Mouse (Mus musculus): ENCODE measurements around the gene Zfp184. TPM values are rescaled to one million over a fixed set of nuclear protein-coding genes. Genes with fewer than 3 reads are reported as not detected.
"Not testable (repeated sequence)": the region's sequence is repeated elsewhere in the genome, so short reads cannot be mapped to it uniquely, and the experiment has no call there.

Zfp184 gene
- 25.4 and 29.2 TPM in 2 replicates for polyA plus RNA-seq (2015; fragmentation: Nextera tagmentation; extraction: Ambion mirVana)

DNA sequence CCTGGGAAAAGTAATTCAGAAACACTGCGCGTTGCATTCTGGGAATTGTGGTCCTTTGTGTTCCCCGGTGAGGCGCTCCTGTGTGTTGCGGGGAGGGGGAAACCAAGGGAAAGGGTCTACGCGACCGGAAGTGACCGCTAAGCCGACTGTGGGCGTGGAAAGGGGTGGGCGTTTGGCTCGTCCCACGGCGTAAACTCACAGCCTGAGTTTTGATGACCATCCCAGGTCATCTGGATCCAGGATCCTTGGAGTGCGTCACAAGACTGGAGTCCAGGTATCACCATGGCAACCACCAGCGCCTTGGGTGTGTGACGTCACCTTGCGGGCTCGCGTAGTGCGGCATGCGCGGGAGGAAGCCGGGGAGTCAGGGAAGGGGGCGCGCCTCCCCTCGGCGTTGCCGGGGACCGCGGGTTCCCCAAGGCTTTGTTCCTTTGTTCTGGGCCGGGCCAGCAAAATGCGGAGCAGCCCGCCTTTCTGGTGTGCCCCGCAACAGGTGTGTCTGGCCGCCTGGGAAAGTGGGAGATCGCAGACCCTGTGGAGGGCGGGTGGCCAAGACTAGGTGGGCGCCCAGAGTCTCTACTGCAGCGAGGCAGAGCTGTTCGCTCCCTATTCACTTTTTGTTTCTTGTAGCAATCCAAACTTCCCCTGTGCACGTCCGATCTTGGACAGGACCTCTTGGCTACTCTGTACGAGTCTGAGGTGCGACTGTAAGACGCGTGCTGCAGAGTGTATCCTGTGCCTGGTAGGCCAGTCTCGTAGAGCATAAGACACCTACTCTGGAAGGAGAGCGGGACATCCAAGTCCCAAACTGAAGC is at the start of gene Zfp184:
Zfp184 (plus strand) TSS at position 169 of the 815 bp plus-strand sequence.
- Histone ChIP-seq H3K4me2 (peak within 1 kb of the TSS; percentile 77), H3K4me1 (peaks cover 20% of the 10 kb centered on the region), H3K36me3 (ENCODE audit: poor library complexity, severe bottlenecking) (peaks cover 24% of the 10 kb centered on the region), H3K27me3 (no peaks in the 10 kb centered on the region), H3K27ac (peak within 1 kb of the TSS; percentile 86), H3K9ac (peak within 1 kb of the TSS; percentile 84), H3K4me3 (peak within 1 kb of the TSS; percentile 82), H3K9me3 (replicated peaks) (no peaks in the 10 kb centered on the region)
- WGBS, result under 1% methylated on average over 50 of the region's 50 CpGs
- peak; percentile 95 for ATAC-seq

DNA sequence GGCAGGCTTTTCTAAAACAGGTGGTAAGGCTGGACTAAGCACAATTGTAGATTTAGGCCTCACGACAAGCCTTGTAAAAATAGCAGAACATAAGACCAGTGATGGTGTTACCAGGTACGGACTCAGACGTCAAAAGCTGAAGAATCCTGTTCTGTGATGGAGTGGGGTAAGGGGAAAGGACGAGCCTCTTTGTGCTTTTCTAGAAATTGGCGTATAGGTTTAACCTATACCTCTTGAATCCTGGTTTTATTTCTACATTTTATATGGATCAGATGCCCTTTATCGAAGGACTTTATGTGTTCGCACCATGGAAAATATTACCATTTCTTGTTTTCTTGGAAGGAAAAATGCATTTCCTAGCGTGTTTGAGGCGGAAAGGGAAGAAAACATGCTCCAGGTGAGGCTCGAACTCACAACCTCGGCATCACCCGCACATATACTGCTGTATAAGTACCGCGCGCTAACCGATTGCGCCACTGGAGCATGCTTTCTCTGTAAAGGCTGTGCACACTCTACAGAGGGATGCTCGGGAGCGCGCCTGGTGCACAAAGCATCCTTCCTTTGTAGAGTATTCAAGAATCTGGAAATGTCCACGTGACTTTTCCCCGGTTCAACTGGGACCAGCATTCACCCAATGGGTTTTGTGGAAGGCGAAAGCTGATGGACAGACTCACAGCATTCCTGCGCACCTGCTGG is 48.2 kb upstream of the Zfp184 start:
- H3K9ac ChIP-seq, result peak overlapping the region; percentile 77
- WGBS, result 6% methylated on average over 24 of the region's 24 CpGs
- peak overlapping the region; percentile 62 for H3K4me2 ChIP-seq
- H3K4me3 ChIP-seq, result peak overlapping the region; percentile 61
- peak; percentile 99 for ATAC-seq
- H3K27me3 ChIP-seq, result 0 out of 2 replicates have a peak, but pooled peaks cover 3% of the 10 kb centered on the region
- no peaks in the 10 kb centered on the region for H3K9me3 ChIP-seq (replicated peaks)
- H3K4me1 ChIP-seq, result peaks cover 8% of the 10 kb centered on the region; the same call in 1 of the 2 replicates
- H3K27ac ChIP-seq, result peak overlapping the region; percentile 85
- no peaks in the 10 kb centered on the region for H3K36me3 ChIP-seq (ENCODE audit: poor library complexity, severe bottlenecking)

DNA sequence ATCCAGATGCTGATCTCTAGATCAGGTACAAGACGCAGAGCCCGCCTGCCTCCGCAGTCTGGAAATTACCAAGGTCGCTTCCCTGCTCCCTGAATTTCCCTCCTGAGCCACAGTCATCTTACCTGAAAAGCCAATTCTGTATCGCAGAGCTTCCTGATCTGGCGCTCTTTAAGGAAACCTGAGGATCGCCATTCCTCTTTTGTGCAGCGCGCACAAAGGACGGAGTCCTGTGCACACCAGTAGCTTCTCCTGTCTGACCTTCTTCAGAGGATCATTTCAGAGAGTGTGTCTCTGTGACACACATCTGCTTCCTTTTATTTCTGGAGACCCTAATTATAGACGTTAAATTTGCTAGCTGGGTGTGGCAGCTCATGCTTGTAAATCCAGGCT is 47.7 kb upstream of the Zfp184 start:
- WGBS, result under 1% methylated on average over 11 of the region's 11 CpGs

DNA sequence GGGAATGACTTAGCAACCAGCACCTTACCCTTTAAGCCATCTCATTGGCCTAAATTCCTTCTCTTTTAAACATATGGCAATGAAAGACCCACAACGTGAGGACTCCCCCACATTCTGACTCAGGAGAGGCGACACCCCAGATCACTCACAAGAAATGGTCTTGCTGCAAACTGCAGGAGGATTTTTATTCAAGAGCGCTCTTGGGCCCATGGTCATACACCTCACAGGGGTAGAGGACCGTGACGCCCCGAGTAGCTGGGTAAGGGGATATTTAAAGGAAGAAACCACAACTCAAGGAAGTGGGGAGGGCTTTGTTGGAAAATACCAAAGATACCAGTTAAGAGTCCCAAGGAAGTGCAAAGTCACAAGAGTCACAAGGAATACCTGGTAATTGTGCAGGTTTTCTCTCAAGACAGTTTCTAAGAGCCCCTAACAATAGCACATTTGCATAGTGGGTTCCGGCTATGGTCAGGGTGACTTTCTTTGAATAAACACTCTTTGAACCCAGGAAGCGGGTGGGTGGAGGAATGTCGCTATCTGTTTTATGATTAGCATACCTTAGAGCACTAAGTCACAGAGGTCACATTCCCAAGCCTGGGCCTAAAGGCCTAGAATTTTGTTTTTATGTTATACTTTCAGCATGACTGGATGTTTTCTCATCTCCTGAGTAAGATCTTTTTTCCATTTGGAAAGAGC is 43.9 kb upstream of the Zfp184 start:
- H3K36me3 ChIP-seq (ENCODE audit: poor library complexity, severe bottlenecking); H3K27ac ChIP-seq; H3K27me3 ChIP-seq; H3K4me2 ChIP-seq; ATAC-seq; H3K9ac ChIP-seq; H3K4me3 ChIP-seq; H3K9me3 ChIP-seq (replicated peaks); H3K4me1 ChIP-seq: not testable (repeated sequence)
- 92% methylated on average over 9 of the region's 9 CpGs for WGBS

More for the DNA sequence above, 47.7 kb upstream of the Zfp184 start:
- peak overlapping the region; percentile 61 for H3K4me3 ChIP-seq
- ATAC-seq, result no peak
- peak overlapping the region; percentile 85 for H3K27ac ChIP-seq
- peak overlapping the region; percentile 77 for H3K9ac ChIP-seq
- H3K9me3 ChIP-seq (replicated peaks), result no peaks in the 10 kb centered on the region
- no peaks in the 10 kb centered on the region for H3K36me3 ChIP-seq (ENCODE audit: poor library complexity, severe bottlenecking)
- peaks cover 8% of the 10 kb centered on the region; the same call in 1 of the 2 replicates for H3K4me1 ChIP-seq
- 0 out of 2 replicates have a peak, but pooled peaks cover 3% of the 10 kb centered on the region for H3K27me3 ChIP-seq
- peak overlapping the region; percentile 62 for H3K4me2 ChIP-seq

DNA sequence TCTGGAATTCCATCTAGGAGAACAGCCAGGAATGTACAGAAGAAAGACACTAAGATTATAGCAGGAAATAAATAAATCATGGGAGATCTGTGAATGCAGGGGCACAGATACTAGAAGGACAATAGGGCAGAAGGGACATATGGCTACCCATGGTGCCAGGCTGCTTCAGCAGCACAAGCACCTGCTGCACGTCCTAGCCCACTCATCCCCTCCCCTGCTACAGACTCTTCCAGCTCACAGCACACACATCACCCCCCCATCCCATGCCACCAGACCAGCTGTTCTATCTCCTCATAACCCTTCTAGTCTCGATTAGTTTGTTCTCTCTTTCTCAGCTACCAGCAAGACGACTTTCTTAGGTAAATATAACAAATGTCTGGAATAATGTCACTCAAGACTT is 41.4 kb upstream of the Zfp184 start:
- no peaks in the 10 kb centered on the region; the same call in 1 of the 2 replicates for H3K27me3 ChIP-seq
- no peaks in the 10 kb centered on the region for H3K9me3 ChIP-seq (replicated peaks)
- no peak overlapping the region for H3K9ac ChIP-seq
- H3K4me1 ChIP-seq, result no peaks in the 10 kb centered on the region
- no peak overlapping the region for H3K4me2 ChIP-seq
- H3K27ac ChIP-seq, result no peak overlapping the region
- no peak overlapping the region for H3K4me3 ChIP-seq
- 52% methylated on average over 3 of the region's 3 CpGs for WGBS
- ATAC-seq, result no peak
- no peaks in the 10 kb centered on the region for H3K36me3 ChIP-seq (ENCODE audit: poor library complexity, severe bottlenecking)

DNA sequence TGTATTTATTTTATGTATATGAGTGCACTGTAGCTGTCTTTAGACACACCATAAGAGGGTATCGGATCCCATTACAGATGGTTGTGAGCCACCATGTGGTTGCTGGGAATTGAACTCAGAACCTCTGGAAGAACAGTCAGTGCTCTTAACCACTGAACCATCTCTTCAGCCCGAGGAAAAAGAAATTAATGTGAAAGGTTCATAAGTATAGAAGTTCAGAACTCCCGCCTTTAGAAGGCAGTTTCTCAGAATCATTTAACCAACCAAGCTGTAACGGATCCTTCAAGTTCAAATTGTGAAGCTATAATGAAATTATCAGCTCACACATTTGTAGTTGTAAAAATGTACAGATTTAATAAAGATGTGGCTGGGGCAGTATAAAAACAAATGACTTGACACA is 40.8 kb upstream of the Zfp184 start:
- WGBS, result 79% methylated on average over 4 of the region's 4 CpGs
- ATAC-seq; H3K9ac ChIP-seq; H3K27ac ChIP-seq; H3K36me3 ChIP-seq (ENCODE audit: poor library complexity, severe bottlenecking); H3K4me1 ChIP-seq; H3K27me3 ChIP-seq; H3K4me2 ChIP-seq; H3K9me3 ChIP-seq (replicated peaks); H3K4me3 ChIP-seq: not testable (repeated sequence)

DNA sequence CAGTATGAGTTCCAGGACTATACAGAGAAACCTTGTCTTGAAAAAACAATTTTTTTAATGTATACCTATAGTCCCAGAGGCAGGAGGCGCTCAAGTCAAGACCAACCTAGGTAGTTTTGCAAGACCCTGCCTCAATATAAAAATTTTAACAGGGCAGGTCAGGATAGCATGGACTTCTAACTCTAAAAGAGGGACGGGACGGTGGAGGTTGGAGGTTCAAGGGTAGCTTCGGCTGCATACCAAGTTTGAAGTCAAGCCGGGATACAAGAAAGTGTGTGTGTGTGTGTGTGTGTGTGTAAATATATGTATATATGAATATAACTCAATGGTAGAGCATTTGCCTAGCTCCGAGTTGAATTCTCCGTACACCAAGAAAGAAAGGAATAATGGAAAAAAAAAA is 38.6 kb upstream of the Zfp184 start:
- Histone ChIP-seq H3K36me3 (ENCODE audit: poor library complexity, severe bottlenecking) (no peaks in the 10 kb centered on the region), H3K27ac (no peak overlapping the region), H3K27me3 (no peaks in the 10 kb centered on the region; the same call in 1 of the 2 replicates), H3K4me2 (no peak overlapping the region), H3K9ac (no peak overlapping the region), H3K4me3 (no peak overlapping the region), H3K4me1 (no peaks in the 10 kb centered on the region), H3K9me3 (replicated peaks) (no peaks in the 10 kb centered on the region)
- ATAC-seq, result no peak
- WGBS, result 36% methylated on average over 7 of the region's 7 CpGs

DNA sequence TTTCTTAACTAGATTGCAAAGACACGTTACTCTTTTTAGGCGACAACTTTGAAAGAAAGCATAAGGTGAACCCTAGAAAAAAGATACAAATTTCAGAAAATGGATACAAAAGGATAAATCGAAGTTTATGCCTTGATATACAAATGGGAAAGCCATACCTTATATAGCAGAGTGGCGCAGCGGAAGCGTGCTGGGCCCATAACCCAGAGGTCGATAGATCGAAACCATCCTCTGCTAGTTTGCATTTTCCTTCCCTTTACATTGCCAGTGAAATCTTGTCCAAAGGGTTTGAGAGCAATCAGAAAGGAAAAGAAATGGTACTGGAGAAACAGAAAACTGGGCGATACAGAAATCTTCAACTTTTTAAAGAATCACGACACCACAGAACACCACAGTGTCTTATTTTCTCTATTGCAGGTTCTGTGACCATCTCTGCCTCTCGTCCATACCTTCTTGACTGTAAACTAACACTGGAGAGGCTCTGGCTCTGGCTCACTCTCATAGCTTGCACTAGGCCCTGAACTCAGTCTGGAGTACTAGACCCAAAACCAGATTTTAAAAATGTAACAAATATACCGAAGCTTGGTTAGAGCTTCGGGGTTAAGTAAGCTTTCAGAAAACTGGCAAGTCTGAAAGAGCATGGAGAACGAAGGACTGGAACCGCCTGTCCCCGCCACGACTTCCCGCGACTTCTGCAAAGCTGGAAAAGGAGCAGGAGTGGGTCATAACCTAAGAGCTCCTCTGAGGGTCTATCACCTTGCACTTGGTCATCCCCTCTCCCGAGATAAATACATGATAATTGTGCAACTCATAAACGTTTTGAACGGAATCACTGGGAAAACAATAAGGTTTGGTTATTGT is 37.7 kb upstream of the Zfp184 start:
- Histone ChIP-seq H3K36me3 (ENCODE audit: poor library complexity, severe bottlenecking) (no peaks in the 10 kb centered on the region), H3K4me2 (peak overlapping the region; percentile 29; the same call in 1 of the 2 replicates), H3K4me3 (peak overlapping the region; percentile 6; the same call in 1 of the 2 replicates), H3K4me1 (no peaks in the 10 kb centered on the region), H3K9ac (0 out of 2 replicates have a peak overlapping the region, but pooled peaks have one; percentile 0), H3K27me3 (no peaks in the 10 kb centered on the region; the same call in 1 of the 2 replicates), H3K27ac (no peak overlapping the region), H3K9me3 (replicated peaks) (no peaks in the 10 kb centered on the region)
- WGBS, result 7% methylated on average over 22 of the region's 22 CpGs
- no peak for ATAC-seq

GRCm38 (mm10) chr13:21907807-21908155 is 37.1 kb upstream of the Zfp184 start:
- H3K4me2 ChIP-seq, result peak overlapping the region; percentile 29; the same call in 1 of the 2 replicates
- H3K9ac ChIP-seq; H3K27me3 ChIP-seq; H3K36me3 ChIP-seq (ENCODE audit: poor library complexity, severe bottlenecking); ATAC-seq; H3K27ac ChIP-seq; H3K4me1 ChIP-seq; H3K9me3 ChIP-seq (replicated peaks): not testable (repeated sequence)
- WGBS, result 10% methylated on average over 6 of the region's 6 CpGs
- peak overlapping the region; percentile 6; the same call in 1 of the 2 replicates for H3K4me3 ChIP-seq

DNA sequence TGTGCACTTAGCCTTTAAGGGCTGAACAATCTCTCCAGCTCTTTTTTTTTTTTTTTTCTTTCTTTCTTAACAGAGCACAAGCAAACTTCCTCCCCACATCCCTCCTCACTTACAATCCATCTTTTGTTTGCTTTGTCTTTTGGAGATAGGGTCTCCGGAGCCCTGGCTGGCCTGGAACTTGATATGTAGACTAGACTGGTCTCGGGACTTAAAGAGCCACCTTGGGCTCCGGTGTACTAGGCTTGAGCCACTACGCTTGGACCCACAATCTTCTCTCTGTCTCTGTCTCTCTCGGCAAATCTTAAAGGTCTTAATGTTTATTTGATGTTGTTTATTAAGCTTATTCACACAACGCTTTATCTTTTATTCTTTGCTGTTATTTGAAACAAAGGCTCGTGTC is 34.2 kb upstream of the Zfp184 start:
- no peak overlapping the region for H3K27ac ChIP-seq
- H3K9me3 ChIP-seq (replicated peaks), result no peaks in the 10 kb centered on the region
- ATAC-seq, result no peak
- no peak overlapping the region for H3K9ac ChIP-seq
- H3K4me2 ChIP-seq, result peak overlapping the region; percentile 34
- no peaks in the 10 kb centered on the region for H3K36me3 ChIP-seq (ENCODE audit: poor library complexity, severe bottlenecking)
- H3K4me1 ChIP-seq, result peaks cover 6% of the 10 kb centered on the region; the same call in 1 of the 2 replicates
- peaks cover 22% of the 10 kb centered on the region for H3K27me3 ChIP-seq
- peak overlapping the region; percentile 18 for H3K4me3 ChIP-seq
- 5% methylated on average over 7 of the region's 7 CpGs for WGBS

GRCm38 (mm10) chr13:21911147-21911546 is 33.7 kb upstream of the Zfp184 start:
- ATAC-seq, result 0 out of 2 replicates have a peak, but pooled peaks have one; percentile 41
- peak overlapping the region; percentile 18 for H3K4me3 ChIP-seq
- WGBS, result 3% methylated on average over 17 of the region's 17 CpGs

More at GRCm38 (mm10) chr13:21911147-21911546, 33.7 kb upstream of the Zfp184 start:
- Histone ChIP-seq H3K9me3 (replicated peaks) (no peaks in the 10 kb centered on the region), H3K27ac (no peak overlapping the region), H3K36me3 (ENCODE audit: poor library complexity, severe bottlenecking) (no peaks in the 10 kb centered on the region), H3K9ac (no peak overlapping the region), H3K27me3 (peaks cover 26% of the 10 kb centered on the region), H3K4me1 (peaks cover 6% of the 10 kb centered on the region; the same call in 1 of the 2 replicates), H3K4me2 (peak overlapping the region; percentile 34)
